Mouse (Mus musculus): ENCODE data around the gene Pla2g4e.

Pla2g4e gene

DNA sequence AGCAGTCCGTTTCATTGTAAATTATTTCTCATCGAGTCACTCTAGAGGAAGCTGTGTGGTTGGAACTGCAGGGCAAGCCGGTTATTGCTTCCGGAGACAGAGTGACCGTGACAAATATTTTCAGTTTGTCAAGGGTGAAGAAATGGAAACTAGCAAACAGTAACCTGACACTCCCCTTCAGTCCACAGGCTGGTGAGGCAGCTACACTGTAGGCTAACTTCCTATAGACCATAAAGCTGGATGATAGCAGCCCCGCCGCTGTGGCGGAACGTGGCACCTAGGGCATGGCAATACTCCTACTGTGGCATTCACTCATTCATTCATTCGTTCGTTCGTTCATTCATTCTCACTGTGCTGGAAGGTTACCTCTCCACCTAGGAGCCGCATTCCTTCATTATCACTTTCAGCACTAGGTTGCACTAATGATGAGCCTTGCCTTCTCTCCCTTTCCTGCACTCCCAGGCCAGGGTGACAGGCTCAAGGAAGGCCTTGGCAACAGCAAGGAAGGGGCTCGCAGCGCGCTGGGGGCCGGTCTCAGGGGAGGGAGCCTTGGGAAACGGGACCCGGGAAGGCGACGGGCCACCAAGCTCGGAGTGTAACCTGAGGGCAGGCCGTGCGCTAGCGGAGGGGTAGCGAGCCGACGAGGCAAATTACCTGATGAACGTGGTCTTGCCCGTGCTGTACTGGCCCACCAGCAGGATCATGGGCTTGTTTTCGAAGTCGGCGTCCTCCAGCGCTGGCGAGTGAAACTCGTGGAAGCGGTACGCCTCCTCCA, 91.4 kb downstream of the Pla2g4e start:
- DNase-seq = peak in 1 of 2 experiments; percentile 53

DNA sequence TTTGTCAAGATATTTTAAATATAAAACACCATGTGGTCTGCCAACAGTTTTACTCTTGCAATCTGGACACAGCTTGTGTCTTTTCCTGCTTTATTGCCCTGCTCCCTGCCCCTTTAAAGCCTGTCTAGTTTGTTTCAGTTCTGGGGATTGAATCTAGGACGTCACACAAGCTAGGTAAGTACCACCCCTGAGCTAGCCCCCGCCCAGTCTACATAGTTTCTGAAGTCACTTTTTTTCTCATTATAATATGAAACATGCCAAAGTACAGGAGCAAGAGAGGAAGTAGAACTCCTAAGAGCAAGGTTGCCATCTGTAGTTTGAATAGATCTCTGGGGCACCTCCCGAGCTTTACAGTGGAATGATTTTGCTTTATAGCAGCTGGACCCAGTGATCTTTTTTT, 94.6 kb downstream of the Pla2g4e start:
- no peak for DNase-seq

DNA sequence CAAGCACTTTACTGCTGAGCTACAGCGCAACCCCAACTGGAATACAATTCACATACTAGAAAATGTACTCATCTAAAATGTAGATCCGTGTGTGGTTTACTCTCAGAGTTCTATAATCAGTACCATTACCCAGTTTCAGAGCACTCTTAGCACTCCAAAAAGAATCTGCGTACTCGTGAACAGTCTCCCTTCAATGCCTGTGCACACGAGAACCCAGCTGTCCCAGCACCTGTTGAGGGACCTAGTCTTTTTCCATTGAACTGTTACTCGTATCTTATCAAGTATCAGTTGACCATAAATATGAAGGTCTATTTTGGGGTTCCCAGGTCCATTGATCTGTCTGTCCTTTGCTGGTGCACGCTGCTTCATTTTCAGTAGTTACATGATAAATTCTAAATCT, 95.5 kb downstream of the Pla2g4e start:
- DNase-seq = no peak

DNA sequence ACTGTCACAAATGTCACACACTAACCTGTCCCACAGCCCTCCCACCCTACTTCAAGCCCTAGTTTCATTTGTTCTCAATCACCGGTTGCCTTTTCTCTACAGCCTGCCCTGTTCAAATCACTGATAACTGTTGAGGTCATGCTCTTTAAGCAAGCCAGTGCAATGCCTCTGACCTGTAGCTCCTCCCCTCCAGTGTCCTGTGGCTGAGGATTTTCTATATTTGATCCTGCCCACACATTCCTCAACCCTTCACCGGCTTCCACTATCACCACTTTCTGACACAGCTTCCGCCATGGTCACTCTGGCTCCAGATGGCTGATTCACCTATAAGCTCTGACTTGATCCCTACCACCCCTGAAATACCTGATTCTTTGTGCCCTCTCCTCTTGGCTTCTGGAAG, 97.1 kb downstream of the Pla2g4e start:
- no peak for DNase-seq

DNA sequence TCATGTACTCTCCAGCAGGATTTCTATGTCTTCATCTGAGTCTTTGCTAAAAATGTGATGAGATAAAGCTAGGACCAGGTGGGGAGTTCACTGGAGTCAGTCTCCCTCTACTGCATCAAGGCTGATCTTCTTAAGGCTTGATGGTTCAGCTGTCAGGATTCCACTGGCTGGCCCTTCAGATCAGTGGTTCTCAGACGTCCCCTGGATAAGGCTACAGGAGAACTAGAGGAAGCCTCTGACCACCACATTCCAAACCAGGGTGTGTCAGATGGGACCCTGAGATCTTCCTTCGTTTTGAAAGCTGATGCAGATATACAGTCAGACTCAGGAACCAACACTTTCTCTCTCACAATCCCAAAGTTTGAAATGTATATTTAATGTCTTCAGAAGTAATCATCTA, 97.8 kb downstream of the Pla2g4e start:
- DNase-seq = no peak

DNA sequence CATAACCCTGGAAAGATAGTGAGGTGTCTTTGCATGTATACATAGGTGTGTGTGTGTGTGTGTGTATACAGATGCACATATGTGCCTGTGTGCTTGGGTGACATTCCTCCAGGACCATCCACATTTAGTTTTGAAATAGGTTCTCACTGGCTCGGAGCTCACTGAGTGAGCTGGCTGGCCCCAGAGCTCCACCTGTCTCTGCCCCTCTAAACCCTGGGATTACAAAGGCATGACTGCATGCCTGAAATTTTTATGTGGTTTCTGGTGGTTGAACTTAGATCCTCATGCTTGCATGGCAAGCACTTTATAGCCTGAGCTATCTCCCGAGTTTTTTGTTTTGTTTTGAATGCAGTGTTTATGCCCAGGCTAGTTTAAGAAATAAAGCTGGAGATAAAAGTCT, 98.6 kb downstream of the Pla2g4e start:
- DNase-seq = no peak

DNA sequence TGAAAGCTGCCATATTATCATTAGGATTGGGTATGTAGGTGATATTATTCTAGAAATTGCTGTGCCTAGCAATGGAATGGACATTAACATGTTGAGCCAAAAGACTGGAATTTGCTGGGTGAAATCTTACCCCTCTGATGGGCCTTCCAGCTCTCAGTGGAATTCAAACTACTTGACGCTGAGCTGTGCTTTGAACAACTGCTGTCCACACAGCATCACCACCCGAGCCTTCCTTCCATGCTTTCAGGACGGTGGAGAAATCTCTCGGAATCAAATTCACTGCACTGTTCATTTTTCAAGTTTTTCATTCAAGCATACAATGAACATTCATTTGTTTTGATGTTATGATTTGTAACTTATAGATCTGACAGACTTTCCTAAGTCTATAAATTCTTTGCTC, 100.7 kb downstream of the Pla2g4e start:
- DNase-seq = no peak

DNA sequence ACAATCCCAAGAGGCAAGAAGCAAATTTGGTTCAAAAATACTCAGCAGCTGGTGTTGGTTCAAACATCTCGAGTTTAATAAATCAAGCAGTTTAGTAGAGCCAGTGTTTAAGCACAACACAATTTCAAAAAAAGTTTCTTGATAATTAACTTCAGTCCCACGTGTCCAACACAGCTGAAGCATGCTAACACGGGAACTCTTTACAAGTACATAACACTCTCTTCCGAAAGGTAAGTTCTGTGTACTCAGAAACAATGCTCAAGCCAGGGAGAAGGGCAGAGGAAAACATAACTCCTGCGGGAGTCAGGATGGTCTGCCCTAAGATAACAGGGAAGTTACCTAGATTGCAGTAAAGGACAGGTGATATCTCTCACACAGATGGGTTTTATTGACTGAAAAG, 102.8 kb downstream of the Pla2g4e start:
- no peak for DNase-seq

DNA sequence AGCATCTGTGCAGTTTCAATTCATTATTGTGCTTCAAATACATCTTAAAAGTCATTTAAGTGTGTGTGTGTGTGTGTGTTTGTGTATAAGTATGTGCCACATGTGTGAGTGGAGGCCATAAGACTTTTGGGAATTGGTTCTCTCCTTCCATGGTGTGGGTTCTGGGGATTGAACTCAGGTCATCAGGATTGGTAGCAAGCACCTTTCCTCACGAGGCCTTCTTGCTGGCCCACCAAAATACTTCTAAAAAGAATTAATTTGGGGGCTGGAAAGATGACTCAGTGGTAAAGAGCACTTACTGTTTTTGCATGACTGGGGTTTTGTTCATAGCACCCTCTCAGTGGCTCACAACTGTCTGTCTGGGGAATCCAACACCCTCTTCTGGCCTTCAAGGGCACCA, 103.5 kb downstream of the Pla2g4e start:
- no peak for DNase-seq

DNA sequence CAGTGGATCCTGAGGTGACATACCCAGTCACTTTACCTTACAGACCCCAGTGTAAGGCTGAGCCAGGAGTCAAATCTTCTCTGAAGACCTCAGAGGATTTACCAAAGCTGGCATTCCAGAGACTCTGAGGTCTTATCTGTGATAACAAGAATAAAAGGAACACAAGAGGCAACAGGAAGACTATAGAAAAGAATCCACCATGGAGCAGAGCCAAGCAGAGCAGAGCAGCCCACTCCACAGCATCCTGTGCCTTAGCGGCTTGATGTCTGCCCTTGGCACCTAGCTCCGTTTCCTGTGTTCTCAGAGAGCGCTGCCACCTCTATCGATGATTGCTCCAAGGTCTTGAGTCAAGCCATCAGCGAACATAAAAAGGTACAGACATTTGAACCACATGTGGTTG, 104.8 kb downstream of the Pla2g4e start:
- peak in 1 of 2 experiments; percentile 21 for DNase-seq

DNA sequence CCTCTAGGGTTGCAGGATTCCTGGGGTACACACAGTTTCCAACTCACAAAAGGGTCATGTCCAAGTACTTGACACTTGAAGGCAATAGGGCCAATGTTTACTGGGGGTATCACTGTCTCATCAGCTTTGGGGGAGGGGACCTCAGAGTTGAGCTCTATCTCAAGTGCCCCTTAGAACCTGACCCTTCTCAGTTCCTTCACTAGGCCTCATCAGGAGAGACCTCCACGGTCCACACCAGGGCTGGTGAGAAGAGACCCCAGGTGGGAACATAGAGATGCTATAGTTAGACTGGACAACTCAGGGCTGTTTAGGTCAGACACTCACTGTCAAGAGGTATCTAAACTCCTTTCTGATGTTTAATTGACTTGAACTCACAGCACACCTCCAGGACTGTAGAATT, 106.0 kb downstream of the Pla2g4e start:
- no peak for DNase-seq

DNA sequence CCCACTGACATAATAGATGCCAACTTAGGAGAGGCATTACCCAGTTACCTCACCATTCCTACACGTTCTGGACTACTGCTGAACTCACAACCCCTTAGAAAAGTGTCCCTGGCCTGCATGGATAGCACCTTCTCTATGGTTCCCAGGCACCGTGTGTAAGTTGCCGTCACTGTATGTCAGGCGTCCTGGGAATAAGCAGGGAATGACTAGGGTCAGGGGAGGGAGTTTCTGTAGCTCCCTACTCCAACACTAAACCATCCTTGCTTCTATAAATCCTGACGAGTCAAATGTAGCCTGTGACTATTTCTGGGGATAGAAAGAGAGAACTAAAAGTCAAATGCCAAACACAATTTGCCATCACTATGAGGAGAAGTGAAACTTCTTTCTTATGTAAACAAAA, 107.9 kb downstream of the Pla2g4e start:
- DNase-seq = no peak

DNA sequence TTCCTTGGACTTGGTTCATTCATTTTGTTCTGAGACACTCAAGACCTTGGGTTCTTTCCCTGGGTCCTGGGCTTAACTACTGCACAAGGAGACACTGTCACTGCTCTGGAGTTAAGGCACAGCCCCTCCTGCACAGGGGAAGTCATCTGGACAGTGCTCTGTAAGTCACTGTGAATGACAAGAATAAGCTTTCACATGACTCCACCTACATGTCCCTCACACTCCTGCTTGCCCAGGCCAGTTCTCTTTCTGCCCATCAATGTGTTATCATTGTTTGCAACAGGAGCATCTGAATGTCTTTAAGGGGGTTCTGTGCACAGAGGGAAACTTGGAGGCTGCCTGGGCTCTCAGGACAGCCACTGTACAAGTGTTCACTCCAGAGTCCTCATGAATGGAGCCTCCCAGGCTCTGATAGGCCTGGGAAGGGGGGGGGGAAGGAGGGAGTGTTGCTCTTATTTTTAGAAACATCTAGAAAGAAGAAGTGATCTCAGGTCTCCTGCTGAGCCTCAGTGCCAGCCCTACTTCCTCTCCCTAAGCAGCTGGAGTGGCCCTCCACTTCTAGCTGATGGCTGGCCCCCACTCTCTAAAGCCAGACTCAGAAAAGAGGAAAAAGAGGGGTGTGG, 110.6 kb downstream of the Pla2g4e start:
- DNase-seq = no peak

DNA sequence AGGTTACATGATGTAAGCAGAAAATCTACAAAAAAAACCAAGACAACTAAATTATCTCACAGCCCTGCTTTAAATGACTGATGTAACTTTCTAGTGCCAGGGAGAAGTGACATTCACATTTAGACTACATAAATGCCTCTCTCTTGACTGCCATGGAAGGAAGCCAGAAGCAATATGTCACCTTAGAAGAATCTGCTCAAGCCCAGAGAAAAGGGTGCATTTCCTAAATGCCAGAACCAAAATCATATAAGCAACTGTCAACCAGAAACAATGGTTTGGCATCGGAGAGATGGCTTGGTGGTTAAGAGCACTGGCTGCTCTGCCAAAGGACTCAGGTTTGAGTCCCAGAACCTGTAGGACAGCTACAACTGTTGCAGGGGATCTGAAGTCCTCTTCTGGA, 113.3 kb downstream of the Pla2g4e start:
- no peak for DNase-seq

DNA sequence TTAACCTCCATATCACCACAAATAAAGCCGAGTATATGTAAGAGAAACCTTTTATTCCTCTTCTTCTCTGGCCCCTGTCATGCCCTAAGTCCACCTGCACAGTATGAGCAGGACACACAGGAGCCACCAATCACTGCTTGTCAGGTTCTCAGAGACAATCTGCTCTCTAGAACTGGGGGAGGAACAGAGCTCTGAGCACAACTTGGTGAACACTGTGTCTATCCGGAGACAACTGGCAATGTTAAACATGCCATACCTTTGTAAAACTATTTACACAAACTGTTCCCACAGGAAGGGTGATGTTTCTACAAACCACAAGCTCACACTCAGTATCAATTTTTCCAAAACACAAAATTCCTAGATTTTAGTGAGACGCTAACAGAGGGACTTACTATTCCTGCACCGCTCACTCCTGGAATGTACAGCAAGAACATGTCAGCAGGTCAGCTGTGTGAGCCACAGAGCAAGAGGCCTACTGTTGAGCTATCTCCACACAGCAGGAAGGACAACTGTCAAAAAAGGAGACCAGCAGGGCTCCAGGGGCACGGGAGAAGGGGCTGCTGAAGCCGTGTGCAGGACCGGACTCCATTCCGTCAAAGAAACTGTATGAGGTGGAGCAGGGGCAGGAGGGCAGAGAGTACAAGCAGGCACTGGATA, 115.8 kb downstream of the Pla2g4e start:
- DNase-seq = no peak

DNA sequence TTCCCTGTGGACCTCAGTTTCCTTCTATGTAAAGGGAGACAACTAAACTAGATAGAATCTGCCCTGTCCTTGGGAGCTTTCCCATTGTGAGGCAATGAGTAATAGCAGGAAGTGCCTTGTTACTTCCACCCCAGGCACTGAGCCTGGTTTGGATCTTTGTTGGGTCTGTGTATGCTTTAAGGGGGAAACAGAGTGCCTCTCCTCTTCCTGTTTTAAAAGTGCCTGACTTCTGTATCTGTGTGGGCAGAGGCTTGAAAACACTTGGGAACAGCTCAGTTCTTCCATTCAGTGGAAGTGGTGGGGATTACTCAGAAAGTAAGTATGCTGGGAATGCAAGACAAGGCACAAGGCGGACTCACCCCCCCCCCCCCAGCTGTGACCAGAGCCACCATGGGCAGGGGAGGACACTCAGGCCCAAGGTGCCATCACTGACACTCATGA, 116.5 kb downstream of the Pla2g4e start:
- no peak for DNase-seq

DNA sequence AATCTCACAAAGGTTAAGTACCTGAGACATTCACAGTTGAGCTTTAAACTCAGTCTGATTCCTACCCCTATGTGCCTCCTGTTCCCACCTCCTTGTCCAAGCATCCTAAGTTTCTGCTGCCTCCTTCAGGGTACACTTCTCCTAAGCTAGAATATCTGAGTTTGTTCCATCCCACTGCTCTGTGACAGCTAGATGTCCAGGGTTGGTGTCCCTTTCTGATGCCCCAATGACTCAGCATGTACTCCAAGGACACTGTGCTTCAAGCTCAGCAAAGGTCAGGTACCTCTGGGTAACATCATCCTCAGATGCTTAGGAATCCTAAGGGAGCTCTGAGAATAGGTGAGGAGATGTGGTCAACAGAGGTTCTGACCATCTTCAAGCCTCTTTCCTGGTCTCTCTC, 117.1 kb downstream of the Pla2g4e start:
- DNase-seq = no peak

DNA sequence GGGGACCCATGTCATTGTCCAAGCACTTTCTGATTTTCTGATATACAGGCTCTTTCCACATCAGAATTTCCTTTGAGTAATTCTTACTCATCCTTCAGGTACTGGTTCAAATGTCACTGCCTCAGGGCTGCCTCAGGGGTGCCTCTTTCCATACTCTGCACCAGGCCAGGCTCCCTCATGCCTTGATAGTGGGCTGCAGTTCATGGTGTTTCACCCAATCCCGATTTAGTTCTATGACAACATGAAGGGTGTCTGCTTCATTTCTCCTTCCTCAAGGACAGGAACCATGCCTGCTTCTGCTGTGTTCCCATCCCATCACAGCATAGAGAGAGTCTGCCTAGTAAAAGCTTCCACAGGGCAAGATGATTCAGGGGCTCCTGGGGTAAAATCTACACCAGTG, 118.2 kb downstream of the Pla2g4e start:
- DNase-seq = no peak

DNA sequence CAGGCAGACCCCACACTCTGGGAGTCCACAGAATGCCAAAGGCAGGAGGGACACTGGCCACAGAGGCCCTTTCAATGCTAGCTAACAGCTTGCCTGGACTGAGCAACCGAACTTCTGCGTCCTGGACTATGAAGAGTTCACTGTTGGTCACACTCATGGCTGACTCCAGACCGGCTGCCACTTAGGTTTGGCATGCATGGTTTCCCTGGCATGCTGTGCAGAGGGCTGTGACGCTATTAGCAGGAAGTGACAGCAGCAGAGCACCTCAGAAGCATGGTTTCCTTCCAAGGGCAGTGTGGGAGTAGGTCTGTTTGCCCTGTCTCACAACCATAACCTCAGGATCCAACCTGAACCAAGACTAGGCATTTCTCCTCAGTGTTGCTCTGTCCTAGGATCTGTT, 118.7 kb downstream of the Pla2g4e start:
- peak; percentile 9 to 21 for DNase-seq

DNA sequence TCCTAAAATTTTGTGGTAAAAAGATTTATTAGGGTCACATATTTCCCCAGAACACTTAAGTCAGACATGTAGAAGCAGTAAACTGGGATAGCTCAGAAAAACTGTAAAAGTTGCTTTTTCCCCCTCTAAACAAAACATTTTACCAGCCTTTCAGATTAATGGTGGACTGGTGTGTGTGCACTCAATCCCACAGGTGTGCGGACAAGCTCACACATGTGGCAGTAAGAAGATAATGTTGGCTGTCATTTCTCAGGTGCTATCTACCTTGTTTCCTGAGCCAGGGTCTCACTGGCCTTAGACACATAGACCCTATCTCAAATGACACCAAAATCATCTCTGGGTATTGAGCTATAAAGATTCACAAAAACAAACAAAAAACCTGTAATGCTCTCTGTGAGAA, 119.7 kb downstream of the Pla2g4e start:
- no peak for DNase-seq

DNA sequence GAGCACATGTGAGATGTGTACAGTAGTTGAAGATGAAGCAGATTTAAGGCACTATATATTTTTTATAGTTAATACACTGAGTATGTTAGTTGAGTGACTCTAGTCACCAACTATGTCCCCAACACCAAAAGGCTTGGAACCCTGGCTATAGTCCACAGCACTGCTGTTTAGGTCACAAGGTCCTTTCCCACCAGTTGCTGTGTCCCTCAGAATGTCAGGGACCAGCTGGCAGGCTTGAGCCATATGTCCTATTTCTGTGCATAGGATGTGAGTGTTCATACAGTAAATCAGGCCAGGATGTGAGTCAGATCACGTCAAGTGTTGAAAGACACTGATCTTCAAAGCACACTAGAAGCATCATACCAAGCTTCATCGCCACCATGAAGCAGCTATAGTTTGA, 120.2 kb downstream of the Pla2g4e start:
- no peak for DNase-seq

DNA sequence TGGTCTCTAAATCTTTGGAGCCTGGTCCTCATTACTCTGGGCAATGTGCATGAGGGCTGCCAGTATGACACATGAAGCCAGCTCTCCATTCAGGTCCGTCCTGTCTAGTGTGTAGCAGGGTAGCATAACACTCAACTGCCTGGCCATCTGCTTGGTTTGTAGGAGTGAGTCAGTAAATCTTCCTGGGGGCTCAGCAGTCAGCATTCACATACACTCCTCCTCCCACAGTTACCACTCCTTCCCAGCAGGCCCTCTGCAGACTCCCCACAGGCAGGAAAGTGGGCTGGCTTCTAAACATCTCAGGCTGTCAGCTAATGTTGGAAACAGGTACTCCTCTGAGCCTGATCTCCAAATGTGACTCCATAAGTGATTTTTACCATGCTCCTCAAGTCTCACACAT, 121.0 kb downstream of the Pla2g4e start:
- peak in 1 of 2 experiments; percentile 15 for DNase-seq

DNA sequence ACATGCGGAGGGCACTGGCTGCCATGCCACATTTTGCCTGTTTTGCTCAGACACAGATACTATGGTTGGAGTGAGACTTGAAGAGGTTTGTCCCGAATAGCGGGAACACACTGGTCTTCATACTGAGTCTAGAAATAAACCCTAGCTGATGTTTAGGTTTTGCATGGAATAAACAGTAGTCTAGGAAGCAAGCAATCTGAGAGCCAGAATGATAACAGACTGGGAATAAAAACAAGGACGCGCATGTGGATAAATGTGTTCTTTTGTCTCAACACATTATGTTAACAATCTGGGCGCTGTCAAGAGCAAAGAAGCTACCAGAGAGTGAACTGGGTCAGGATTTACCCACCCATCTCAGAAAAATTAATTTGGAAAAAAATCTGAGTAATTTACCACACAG, 122.2 kb downstream of the Pla2g4e start:
- no peak for DNase-seq

DNA sequence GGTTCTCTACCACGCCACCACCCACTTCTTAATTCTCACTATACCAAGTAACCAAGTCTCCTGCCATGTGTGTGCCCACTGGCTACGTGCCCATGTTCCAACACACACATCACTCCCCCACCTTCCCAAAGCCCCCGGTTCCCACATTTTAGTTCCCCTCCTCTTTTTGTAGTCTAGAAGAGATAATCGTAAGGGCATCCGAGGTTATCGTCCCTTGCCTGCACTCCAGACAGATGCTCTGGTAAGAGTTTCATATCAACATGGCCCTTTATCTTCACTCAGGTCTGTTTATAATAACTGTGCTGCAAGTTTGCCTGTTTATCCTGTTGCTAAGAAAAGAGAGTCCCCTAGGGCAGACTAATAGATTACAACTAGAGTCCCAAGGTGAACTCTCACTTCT, 127.8 kb downstream of the Pla2g4e start:
- DNase-seq = no peak

Measured in cerebellum, postnatal 10 days (tissue).